Mouse (Mus musculus) thymus, postnatal 14 days (tissue): ENCODE data around the gene D6Ertd527e.

ENCODE experiments used
- DNase-seq: peaks from one replicate; pipeline ENCODE4 v3.0.0; 2021

D6Ertd527e gene

DNA sequence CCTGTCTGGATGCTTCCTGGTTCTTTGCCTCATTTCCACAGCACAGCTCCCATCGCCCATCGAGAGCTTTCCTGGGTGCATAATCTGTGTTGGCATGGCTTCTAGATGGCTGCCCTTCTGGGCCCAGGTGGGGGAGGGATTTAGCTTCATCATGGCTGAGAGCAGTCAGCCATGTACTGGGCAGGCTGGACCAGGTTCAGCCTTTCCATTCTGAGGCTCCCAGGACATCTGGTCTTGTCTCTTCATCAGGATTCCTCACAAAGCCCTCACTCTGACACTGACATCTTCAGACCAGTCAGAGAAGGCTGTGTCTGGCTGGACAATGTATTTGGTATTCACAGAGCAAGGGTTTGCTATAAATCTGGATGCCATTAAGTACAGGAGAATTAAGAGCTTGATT lies 11.4 kb downstream of the D6Ertd527e start:
- DNase-seq = no peak

- no peak for DNase-seq
Measured at GRCm38 (mm10) chr6:87116596-87116995, 12.1 kb downstream of the D6Ertd527e start.

DNA sequence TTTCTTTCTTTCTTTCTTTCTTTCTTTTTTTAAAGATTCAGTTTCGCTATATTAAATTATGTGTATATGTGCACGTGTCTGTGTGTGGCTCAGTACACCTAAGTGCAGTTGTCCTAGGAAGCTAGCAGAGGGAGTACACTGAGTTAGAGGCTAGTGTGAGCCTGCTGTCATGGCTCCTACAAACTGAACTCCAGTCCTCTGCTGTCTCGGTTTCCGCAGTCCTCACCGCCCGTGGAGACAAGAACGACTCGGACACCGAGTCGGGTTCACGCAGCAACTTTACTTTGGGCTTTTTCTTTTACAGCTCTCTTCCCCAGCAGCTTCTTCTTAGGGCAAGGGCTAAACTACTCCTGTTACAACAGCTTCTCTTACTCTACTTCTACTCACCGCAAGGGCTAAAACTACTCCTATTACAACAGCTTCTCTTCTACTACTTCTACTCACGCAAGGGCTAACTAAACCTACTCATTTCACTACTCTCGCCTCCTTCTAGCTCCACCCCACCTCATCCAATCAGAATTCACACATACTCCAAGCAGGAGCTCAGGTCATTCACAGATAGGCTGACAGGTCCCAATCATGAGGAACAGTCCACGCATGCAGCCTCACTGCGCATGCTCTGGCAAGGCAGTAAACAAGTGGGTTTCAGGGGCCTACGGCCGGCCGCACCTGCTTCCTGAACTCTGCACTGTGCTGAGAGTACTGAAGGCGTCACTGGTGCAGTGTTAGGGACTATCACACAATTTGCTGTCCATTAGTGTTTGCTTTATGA lies 14.7 kb downstream of the D6Ertd527e start:
- DNase-seq = peak; percentile 85

GRCm38 (mm10) chr6:87119975-87120374 lies 15.4 kb downstream of the D6Ertd527e start:
- no peak for DNase-seq

DNA sequence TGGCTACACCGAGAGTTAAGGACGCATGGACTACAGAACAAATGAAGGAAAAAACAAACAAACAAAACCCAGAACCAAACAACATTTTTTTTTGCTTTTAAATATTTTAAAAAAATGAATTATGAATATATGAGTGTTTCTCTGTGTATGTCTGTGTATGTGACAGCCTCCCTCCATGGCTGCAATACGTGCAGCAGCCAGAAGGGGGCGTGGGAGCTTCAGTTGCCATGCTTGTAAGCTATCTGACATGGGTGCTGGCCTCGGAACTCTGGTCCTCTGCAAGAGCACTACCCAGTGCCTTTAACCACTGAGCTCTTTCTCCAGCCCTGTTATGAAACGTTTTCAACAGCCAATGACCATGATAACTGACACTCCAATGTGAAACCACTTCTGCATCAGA lies 16.1 kb downstream of the D6Ertd527e start:
- DNase-seq = peak; percentile 32

- no peak for DNase-seq
Measured at GRCm38 (mm10) chr6:87121961-87122360, 17.4 kb downstream of the D6Ertd527e start.

- DNase-seq = no peak
Measured at GRCm38 (mm10) chr6:87123406-87123805, 18.9 kb downstream of the D6Ertd527e start.

DNA sequence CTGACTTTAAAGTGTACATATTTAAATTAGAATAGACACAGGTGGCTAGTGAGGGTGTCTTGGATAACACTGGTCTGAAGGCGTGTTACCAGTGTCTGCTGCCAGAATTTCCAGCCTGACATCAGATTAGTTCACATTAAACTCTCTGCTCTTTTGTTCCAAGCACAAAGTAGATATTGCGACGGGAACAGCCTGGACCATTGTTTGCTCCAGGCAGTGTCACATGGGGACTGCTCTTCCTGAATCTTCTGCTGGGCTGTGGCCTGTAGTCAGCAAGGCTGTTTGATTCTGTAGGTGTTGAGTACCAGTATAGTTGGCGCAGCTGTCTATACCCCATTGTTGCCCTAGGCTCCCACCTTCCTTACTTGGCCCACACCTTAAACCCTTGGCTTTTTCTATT lies 19.4 kb downstream of the D6Ertd527e start:
- DNase-seq = no peak

DNA sequence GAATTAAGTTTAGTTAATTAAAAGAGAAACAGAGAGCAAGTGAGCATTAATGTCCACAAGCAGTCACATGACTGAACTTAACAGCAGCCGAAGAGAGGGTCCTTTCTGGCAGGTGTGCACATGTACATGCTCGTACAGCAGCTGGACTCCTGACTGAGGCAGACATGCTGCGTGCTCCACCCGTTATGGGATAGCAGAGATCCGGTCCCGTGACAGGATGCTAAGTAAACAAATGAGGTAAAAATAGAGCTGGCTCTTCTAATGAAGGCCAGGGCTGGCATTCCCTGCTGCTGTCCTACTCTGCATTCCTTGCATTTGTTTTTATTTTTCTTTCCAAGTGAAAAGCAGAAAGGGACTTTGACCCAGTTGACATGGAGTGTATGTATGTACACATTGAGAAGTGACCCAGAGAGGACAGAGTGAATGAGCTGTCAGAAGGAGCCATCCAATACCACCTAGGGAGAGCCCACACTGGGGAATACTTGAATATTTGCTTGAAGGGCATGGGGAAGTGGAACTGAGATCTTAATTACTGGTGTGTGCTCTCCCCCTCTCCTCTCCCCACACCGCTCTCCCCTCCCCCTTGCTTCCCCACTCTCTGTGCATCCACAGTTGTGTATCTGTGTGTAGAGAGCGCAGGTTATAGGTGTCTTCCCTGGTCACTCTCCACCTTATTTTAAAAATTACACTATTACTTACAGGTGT lies 22.7 kb downstream of the D6Ertd527e start:
- no peak for DNase-seq

DNA sequence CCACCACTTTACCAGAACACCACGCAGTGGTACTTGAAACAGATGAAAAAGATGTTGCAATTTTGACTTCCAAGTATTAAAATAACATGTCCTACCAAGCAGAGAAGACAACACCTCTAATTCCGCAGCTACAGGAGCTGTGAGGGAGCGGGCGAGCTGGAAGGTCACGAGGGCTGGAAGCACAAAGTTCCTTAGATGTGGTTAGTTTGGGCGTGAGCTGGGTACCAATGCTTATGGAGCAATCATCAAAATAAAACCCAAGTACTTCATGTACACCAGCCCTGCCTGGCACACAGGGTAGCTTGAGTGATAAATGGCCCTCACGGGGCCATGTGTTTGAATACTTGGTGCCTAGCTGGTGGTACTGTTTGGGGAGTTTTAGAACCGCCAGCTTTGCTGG lies 25.3 kb downstream of the D6Ertd527e start:
- DNase-seq = no peak

GRCm38 (mm10) chr6:87130628-87131027 lies 26.1 kb downstream of the D6Ertd527e start:
- DNase-seq = no peak

GRCm38 (mm10) chr6:87131078-87131477 lies 26.5 kb downstream of the D6Ertd527e start:
- DNase-seq = no peak

- DNase-seq = no peak
Measured at GRCm38 (mm10) chr6:87133520-87133919, 29.0 kb downstream of the D6Ertd527e start.

DNA sequence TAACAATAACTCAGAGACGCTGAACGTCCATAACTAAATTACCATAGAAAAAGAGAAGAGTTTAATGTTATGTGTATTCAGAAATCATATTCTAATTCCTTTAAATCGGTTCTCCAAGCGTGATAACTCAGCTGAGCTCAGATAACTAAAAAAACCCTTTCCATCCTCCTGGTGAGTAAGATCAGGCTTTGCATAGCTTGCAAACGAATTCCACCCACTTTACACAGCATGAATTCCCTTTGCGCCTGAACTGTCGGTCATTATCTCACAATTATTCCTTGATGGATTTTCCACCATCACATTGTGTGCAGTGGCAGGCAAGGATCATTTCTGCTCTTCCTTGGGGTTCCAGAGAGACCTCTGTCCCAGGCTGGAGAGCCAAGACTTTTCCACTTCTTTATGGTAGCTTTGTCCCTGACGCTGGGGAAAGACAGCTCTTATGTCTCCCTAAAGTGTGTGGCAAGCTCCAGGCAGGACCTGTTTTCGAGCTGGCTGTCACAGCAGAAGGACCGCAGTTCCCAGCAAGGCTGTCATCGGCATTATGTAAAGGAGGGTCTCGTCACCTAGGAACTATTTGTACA lies 29.5 kb downstream of the D6Ertd527e start:
- DNase-seq = no peak

DNA sequence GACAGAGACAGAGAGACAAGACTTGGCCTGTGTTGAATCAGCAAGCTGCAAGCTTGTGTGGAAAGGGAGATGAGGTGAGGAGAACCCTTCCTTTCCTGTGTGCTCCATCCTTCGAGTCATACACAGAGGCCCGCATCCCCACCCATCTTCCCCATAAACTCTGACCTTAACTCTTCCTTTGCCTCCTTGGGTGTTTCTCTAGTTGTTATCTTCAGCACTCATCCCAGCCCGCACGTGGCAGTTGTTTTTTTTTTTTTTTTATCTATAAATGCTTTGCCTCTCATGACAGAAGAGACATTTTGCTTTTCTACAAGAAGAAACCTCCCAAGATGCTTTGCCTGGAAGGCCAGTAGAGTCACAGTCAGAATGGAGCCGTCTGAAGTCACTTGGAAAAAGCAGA lies 33.9 kb downstream of the D6Ertd527e start:
- no peak for DNase-seq

DNA sequence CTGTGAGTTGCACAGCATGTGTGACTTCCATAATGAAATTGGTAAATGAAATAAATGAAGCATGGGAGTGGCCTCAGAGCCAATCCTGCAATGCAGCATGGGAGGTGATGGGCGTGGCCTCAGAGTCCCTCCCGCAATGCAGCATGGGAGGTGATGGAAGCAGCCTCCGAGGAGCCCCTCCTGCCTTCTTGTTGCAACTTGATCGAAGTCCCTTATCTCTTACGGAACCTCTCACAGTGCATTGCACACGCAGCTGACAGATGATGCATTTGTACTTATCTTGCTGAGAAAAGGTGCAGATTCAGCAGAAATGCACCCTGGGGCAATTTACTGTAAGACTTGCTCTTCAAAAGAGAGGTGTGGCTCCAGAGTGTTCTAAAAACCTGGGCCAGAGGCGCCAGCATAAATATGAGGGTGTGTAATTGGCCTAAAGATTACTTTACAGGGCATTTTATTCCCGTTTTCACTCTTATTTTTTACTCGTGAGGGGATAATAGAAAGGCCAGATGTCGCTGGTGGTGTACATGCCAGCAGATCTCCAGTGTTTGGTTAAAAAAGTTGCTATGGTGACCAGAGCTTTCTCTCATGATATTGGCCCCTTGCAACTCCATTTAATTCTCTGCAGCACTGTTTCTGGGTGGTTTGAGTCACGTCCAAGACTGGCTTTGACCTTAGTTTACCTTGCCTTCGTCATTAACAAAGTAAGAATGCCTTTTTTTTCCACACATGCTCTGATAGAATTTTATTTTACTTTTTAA lies 35.4 kb downstream of the D6Ertd527e start:
- DNase-seq = no peak

- no peak for DNase-seq
Measured at GRCm38 (mm10) chr6:87142239-87142638, 37.7 kb downstream of the D6Ertd527e start.

- DNase-seq = no peak
Measured at GRCm38 (mm10) chr6:87143594-87143993, 39.0 kb downstream of the D6Ertd527e start.

GRCm38 (mm10) chr6:87147921-87148320 lies 43.4 kb downstream of the D6Ertd527e start:
- DNase-seq = peak; percentile 69

DNA sequence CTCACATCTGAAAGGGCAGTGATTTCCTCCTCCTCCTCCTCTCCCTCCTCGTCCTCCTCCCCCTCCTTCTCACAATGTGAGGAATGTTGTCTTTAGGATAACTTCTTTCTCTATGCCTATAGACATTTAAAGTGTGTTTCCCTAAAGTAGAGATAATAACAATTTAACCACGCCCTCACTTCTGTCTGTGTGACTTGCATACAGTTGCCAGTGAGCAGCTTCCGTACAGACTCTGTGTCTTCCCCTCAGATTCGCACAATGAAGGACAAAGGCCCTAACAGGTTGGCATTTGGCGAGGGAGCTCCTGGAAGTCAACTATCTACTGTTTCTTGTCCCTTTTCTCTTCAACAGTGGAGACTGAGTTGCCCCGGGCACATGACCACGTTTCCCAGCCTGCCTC lies 45.9 kb downstream of the D6Ertd527e start:
- DNase-seq = no peak

- no peak for DNase-seq
Measured at GRCm38 (mm10) chr6:87151427-87151826, 46.9 kb downstream of the D6Ertd527e start.

DNA sequence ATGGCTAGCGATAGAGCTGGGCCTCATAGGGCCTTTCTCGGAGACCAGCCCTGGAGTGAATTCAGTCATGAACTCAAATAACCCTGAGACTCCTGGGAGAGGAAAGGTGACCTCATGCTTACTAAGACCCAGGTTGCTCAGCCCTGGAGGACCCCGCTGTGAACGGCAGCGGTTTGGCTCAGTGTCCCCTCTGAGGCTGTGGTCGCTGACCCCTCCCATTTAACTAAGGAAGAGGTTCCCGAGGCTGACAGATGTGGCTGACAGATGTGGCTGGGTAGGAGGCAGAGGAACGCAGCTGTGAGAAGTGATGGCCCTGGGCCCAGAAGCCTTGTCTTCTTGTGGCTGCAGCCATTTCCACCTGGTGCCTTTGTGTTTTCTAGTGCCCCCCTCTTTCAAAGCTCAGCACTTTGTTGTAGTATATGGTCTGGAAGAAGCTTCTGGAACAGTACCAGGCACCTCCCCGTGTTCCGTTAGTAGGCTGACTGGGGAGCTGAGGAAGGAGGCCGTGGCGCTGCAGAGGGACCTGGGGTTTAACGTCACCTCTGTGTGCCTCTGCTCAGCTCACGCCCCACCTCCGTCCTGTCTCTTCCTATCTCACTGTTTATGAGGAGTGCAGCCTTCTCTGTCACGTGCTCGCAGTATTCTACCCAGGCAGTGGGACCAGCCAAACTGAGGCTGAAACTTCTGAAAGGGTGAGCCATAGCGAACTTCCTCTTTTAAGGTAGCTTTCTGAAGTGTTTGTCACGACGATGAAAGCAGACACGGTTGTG lies 48.1 kb downstream of the D6Ertd527e start:
- DNase-seq = peak; percentile 81

GRCm38 (mm10) chr6:87153231-87153580 lies 48.7 kb downstream of the D6Ertd527e start:
- no peak for DNase-seq
